Mouse (Mus musculus) stomach, embryonic 15.5 days (tissue): ENCODE results near the gene Alg14. TPM values are rescaled to one million over a fixed set of nuclear protein-coding genes. Genes with fewer than 3 reads are reported as not detected.

Experiments used
- ATAC-seq: fragments of 200-750 bp; cut with Nextera tagmentation; 2 replicates; pipeline ENCODE4 v1.8.0; 2017; ENCODE audit warnings: low read depth, moderate number of reproducible peaks, moderate TSS enrichment; ENCODE audit not compliant: insufficient read depth, low FRiP score
- H3K27ac ChIP-seq: fragments of 300-500 bp; sonication (generic); 2 replicates; pipeline ENCODE4 v1.5.1; 2015; ENCODE audit warnings: mild to moderate bottlenecking, inconsistent platforms
- H3K27me3 ChIP-seq: fragments of 300-500 bp; sonication (generic); replicated peaks from 2 replicates; pipeline ENCODE4 v1.6.1; 2015; ENCODE audit warnings: inconsistent platforms
- H3K36me3 ChIP-seq: fragments of 300-500 bp; sonication (generic); 2 replicates; pipeline ENCODE4 v1.6.1; 2015; ENCODE audit warnings: inconsistent platforms
- H3K4me1 ChIP-seq: fragments of 300-500 bp; sonication (generic); 2 replicates; pipeline ENCODE4 v1.6.1; 2015; ENCODE audit warnings: inconsistent platforms
- H3K4me2 ChIP-seq: fragments of 300-500 bp; sonication (generic); 2 replicates; pipeline ENCODE4 v1.6.1; 2015; ENCODE audit warnings: mild to moderate bottlenecking, inconsistent platforms
- H3K4me3 ChIP-seq: fragments of 300-500 bp; sonication (generic); replicated peaks from 2 replicates; pipeline ENCODE4 v1.5.1; 2015; ENCODE audit warnings: inconsistent platforms
- H3K9ac ChIP-seq: fragments of 300-500 bp; sonication (generic); 2 replicates; pipeline ENCODE4 v1.6.1; 2015; ENCODE audit warnings: inconsistent platforms
- H3K9me3 ChIP-seq: fragments of 300-500 bp; sonication (generic); 2 replicates; pipeline ENCODE4 v1.6.1; 2016; ENCODE audit warnings: inconsistent platforms
- WGBS: fragments of 180-500 bp; shearing (Covaris S2); methylation state at CpG from one replicate; pipeline ENCODE4 v1.1.7; 2015; 5-methylcytosine and 5-hydroxymethylcytosine counted together
- polyA plus RNA-seq: library from polyadenylated mRNA; unstranded; fragments of >200 nt; fragmentation: Nextera tagmentation; extraction: Ambion mirVana; gene quantifications from 2 replicates; pipeline ENCODE4 v1.2.1, GENCODE M21; 2015

Alg14 gene
- polyA plus RNA-seq, 1 experiment from 2014 or later = 44.1 TPM

GRCm38 (mm10) chr3:121314149-121314548, 22.6 kb downstream of the Alg14 start:
- H3K9me3 ChIP-seq = no peaks in the 10 kb centered on the region
- no peak overlapping the region for H3K4me2 ChIP-seq
- no peaks in the 10 kb centered on the region for H3K27me3 ChIP-seq
- no peak overlapping the region for H3K9ac ChIP-seq
- no peak overlapping the region for H3K4me3 ChIP-seq
- ATAC-seq = no peak
- no peak overlapping the region for H3K27ac ChIP-seq
- H3K4me1 ChIP-seq = peaks cover 5% of the 10 kb centered on the region; the same call in 1 of the 2 replicates
- WGBS = 65% methylated on average over 6 of the region's 6 CpGs
- H3K36me3 ChIP-seq = no peaks in the 10 kb centered on the region

- H3K4me2 ChIP-seq = no peak overlapping the region
- no peak for ATAC-seq
- H3K27me3 ChIP-seq = no peaks in the 10 kb centered on the region
Measured at GRCm38 (mm10) chr3:121315498-121315897, 23.9 kb downstream of the Alg14 start.

GRCm38 (mm10) chr3:121319906-121320305, 28.3 kb downstream of the Alg14 start:
- Histone ChIP-seq H3K9ac (no peak overlapping the region), H3K9me3 (no peaks in the 10 kb centered on the region), H3K4me3 (no peak overlapping the region), H3K4me2 (no peak overlapping the region), H3K27ac (no peak overlapping the region), H3K4me1 (no peaks in the 10 kb centered on the region), H3K36me3 (no peaks in the 10 kb centered on the region), H3K27me3 (no peaks in the 10 kb centered on the region)
- 82% methylated on average over 6 of the region's 6 CpGs for WGBS
- ATAC-seq = no peak

More at GRCm38 (mm10) chr3:121315498-121315897, 23.9 kb downstream of the Alg14 start:
- Histone ChIP-seq H3K4me3 (no peak overlapping the region), H3K9me3 (no peaks in the 10 kb centered on the region), H3K27ac (no peak overlapping the region), H3K9ac (no peak overlapping the region), H3K4me1 (peaks cover 5% of the 10 kb centered on the region; the same call in 1 of the 2 replicates), H3K36me3 (no peaks in the 10 kb centered on the region)
- 91% methylated on average over 7 of the region's 7 CpGs for WGBS

- 74% methylated on average over 1 of the region's 1 CpGs for WGBS
- no peaks in the 10 kb centered on the region for H3K27me3 ChIP-seq
- no peak overlapping the region for H3K27ac ChIP-seq
- no peak overlapping the region for H3K9ac ChIP-seq
- no peaks in the 10 kb centered on the region for H3K36me3 ChIP-seq
- H3K9me3 ChIP-seq = no peaks in the 10 kb centered on the region
- H3K4me3 ChIP-seq = no peak overlapping the region
- H3K4me1 ChIP-seq = no peaks in the 10 kb centered on the region
- no peak for ATAC-seq
- no peak overlapping the region for H3K4me2 ChIP-seq
Measured at GRCm38 (mm10) chr3:121320896-121321295, 29.3 kb downstream of the Alg14 start.

- Histone ChIP-seq H3K36me3 (no peaks in the 10 kb centered on the region), H3K9me3 (no peaks in the 10 kb centered on the region), H3K4me2 (no peak overlapping the region), H3K4me1 (no peaks in the 10 kb centered on the region), H3K9ac (no peak overlapping the region), H3K27ac (no peak overlapping the region), H3K27me3 (no peaks in the 10 kb centered on the region), H3K4me3 (no peak overlapping the region)
- ATAC-seq = no peak
- 92% methylated on average over 15 of the region's 15 CpGs for WGBS
Measured at GRCm38 (mm10) chr3:121323371-121323770, 31.8 kb downstream of the Alg14 start.

- H3K4me3 ChIP-seq = no peak overlapping the region
- no peak overlapping the region for H3K27ac ChIP-seq
- 0 out of 2 replicates have a peak, but pooled peaks cover 7% of the 10 kb centered on the region for H3K4me1 ChIP-seq
- WGBS = 67% methylated on average over 5 of the region's 5 CpGs
- no peak for ATAC-seq
- H3K4me2 ChIP-seq = no peak overlapping the region
- no peaks in the 10 kb centered on the region for H3K9me3 ChIP-seq
- no peaks in the 10 kb centered on the region for H3K27me3 ChIP-seq
- H3K9ac ChIP-seq = no peak overlapping the region
- H3K36me3 ChIP-seq = no peaks in the 10 kb centered on the region
Measured at GRCm38 (mm10) chr3:121327406-121327805, 35.8 kb downstream of the Alg14 start.

- Histone ChIP-seq H3K36me3 (no peaks in the 10 kb centered on the region), H3K9ac (no peak overlapping the region), H3K4me3 (no peak overlapping the region), H3K4me2 (no peak overlapping the region), H3K27me3 (no peaks in the 10 kb centered on the region), H3K4me1 (0 out of 2 replicates have a peak, but pooled peaks cover 7% of the 10 kb centered on the region), H3K9me3 (no peaks in the 10 kb centered on the region), H3K27ac (no peak overlapping the region; the same call in 1 of the 2 replicates)
- no peak for ATAC-seq
- WGBS = 49% methylated on average over 10 of the region's 10 CpGs
Measured at GRCm38 (mm10) chr3:121329647-121330046, 38.1 kb downstream of the Alg14 start.

GRCm38 (mm10) chr3:121330244-121330646, 38.7 kb downstream of the Alg14 start:
- ATAC-seq = no peak
- 0 out of 2 replicates have a peak, but pooled peaks cover 7% of the 10 kb centered on the region for H3K4me1 ChIP-seq
- H3K4me2 ChIP-seq = no peak overlapping the region
- no peaks in the 10 kb centered on the region for H3K9me3 ChIP-seq
- no peak overlapping the region for H3K4me3 ChIP-seq
- no peaks in the 10 kb centered on the region for H3K36me3 ChIP-seq
- 56% methylated on average over 7 of the region's 7 CpGs for WGBS
- no peak overlapping the region; the same call in 1 of the 2 replicates for H3K27ac ChIP-seq
- H3K27me3 ChIP-seq = no peaks in the 10 kb centered on the region
- no peak overlapping the region for H3K9ac ChIP-seq

- Histone ChIP-seq H3K4me1 (0 out of 2 replicates have a peak, but pooled peaks cover 3% of the 10 kb centered on the region), H3K27me3 (no peaks in the 10 kb centered on the region), H3K36me3 (no peaks in the 10 kb centered on the region), H3K27ac (no peak overlapping the region), H3K9ac (no peak overlapping the region), H3K9me3 (no peaks in the 10 kb centered on the region), H3K4me2 (no peak overlapping the region), H3K4me3 (no peak overlapping the region)
- ATAC-seq = no peak
- 73% methylated on average over 6 of the region's 6 CpGs for WGBS
Measured at GRCm38 (mm10) chr3:121336234-121336890, 44.8 kb downstream of the Alg14 start.

GRCm38 (mm10) chr3:121338687-121339086, 47.1 kb downstream of the Alg14 start:
- Histone ChIP-seq H3K4me3 (no peak overlapping the region), H3K9ac (no peak overlapping the region), H3K27ac (no peak overlapping the region), H3K4me2 (no peak overlapping the region), H3K27me3 (no peaks in the 10 kb centered on the region), H3K4me1 (0 out of 2 replicates have a peak, but pooled peaks cover 3% of the 10 kb centered on the region), H3K9me3 (no peaks in the 10 kb centered on the region), H3K36me3 (no peaks in the 10 kb centered on the region)
- WGBS = 47% methylated on average over 2 of the region's 2 CpGs
- ATAC-seq = no peak

GRCm38 (mm10) chr3:121340321-121340761, 48.8 kb downstream of the Alg14 start:
- peaks cover 12% of the 10 kb centered on the region for H3K4me1 ChIP-seq
- H3K4me3 ChIP-seq = no peak overlapping the region
- no peak overlapping the region for H3K4me2 ChIP-seq
- H3K9ac ChIP-seq = no peak overlapping the region
- WGBS = 13% methylated on average over 7 of the region's 7 CpGs
- peak overlapping the region; percentile 81 for H3K27ac ChIP-seq
- no peaks in the 10 kb centered on the region for H3K9me3 ChIP-seq
- no peaks in the 10 kb centered on the region for H3K27me3 ChIP-seq
- H3K36me3 ChIP-seq = no peaks in the 10 kb centered on the region
- no peak for ATAC-seq

- H3K4me1 ChIP-seq = peaks cover 12% of the 10 kb centered on the region
- no peak overlapping the region; the same call in 1 of the 2 replicates for H3K27ac ChIP-seq
- H3K4me2 ChIP-seq = no peak overlapping the region
- H3K27me3 ChIP-seq = no peaks in the 10 kb centered on the region
- 68% methylated on average over 7 of the region's 7 CpGs for WGBS
- no peaks in the 10 kb centered on the region for H3K36me3 ChIP-seq
- no peaks in the 10 kb centered on the region for H3K9me3 ChIP-seq
- H3K9ac ChIP-seq = no peak overlapping the region
- no peak overlapping the region for H3K4me3 ChIP-seq
- ATAC-seq = no peak
Measured at GRCm38 (mm10) chr3:121343224-121343623, 51.7 kb downstream of the Alg14 start.
